Mouse (Mus musculus) thymus, adult 2 months (tissue): ENCODE measurements around the gene Gm5136. TPM values are rescaled to one million over a fixed set of nuclear protein-coding genes. Genes with fewer than 3 reads are reported as not detected.

ENCODE experiments used
- DNase-seq: peaks from one replicate; pipeline ENCODE4 v3.0.0; 2021
- H3K27ac ChIP-seq: fragments of 200-500 bp; 2 replicates; pipeline ENCODE4 v1.5.1; 2012; ENCODE audit warnings: low read length, control low read depth; ENCODE audit not compliant: control insufficient read depth, insufficient read depth
- H3K27me3 ChIP-seq: fragments of 200-500 bp; 2 replicates; pipeline ENCODE4 v1.6.1; 2012; ENCODE audit warnings: mild to moderate bottlenecking, low read length, moderate library complexity, mixed read lengths; ENCODE audit not compliant: control insufficient read depth, insufficient read depth
- H3K36me3 ChIP-seq: fragments of 200-500 bp; 2 replicates; pipeline ENCODE4 v1.6.1; 2012; ENCODE audit warnings: mild to moderate bottlenecking, low read length, moderate library complexity; ENCODE audit not compliant: control insufficient read depth, insufficient read depth
- H3K4me1 ChIP-seq: fragments of 200-500 bp; replicated peaks from 2 replicates; pipeline ENCODE4 v1.6.1; 2012; ENCODE audit warnings: low read length; ENCODE audit not compliant: control insufficient read depth, insufficient read depth
- H3K4me3 ChIP-seq: fragments of 200-500 bp; 2 replicates; pipeline ENCODE4 v1.5.1; 2012; ENCODE audit warnings: mild to moderate bottlenecking, low read length, control low read depth, moderate library complexity; ENCODE audit not compliant: control insufficient read depth, insufficient read depth
- CTCF ChIP-seq: fragments of 200-500 bp; IDR thresholded peaks from 2 replicates; pipeline ENCODE4 v1.5.1; 2012; ENCODE audit warnings: mild to moderate bottlenecking, control low read depth, low read length, moderate library complexity, borderline replicate concordance; ENCODE audit not compliant: control insufficient read depth, poor library complexity, insufficient read depth; ENCODE audit errors: extremely low read depth
- POLR2A ChIP-seq: fragments of 200-500 bp; IDR thresholded peaks from 2 replicates; pipeline ENCODE4 v1.6.1; 2012; ENCODE audit warnings: mild to moderate bottlenecking, low read length, control low read depth, moderate library complexity; ENCODE audit not compliant: control insufficient read depth, poor library complexity, insufficient read depth; ENCODE audit errors: extremely low read depth
- WGBS: fragments of 180-500 bp; shearing (Covaris S2); methylation state at CpG from one replicate; pipeline ENCODE4 v1.1.7; 2018; 5-methylcytosine and 5-hydroxymethylcytosine counted together
- polyA plus RNA-seq: library from polyadenylated mRNA; depleted of rRNA; stranded (reverse); fragments of >200 nt; gene quantifications from 2 replicates; pipeline ENCODE4 v1.2.3, GENCODE M21; 2012; rRNA removed

Gm5136 gene
- polyA plus RNA-seq = not detected in 2 replicates

GRCm38 (mm10) chr10:108699946-108700345 lies at the start of gene Gm5136:
Gm5136 (minus strand) TSS chr10:108700160.
- TF ChIP-seq POLR2A = no peak
- TF ChIP-seq CTCF = no peak
- Histone ChIP-seq H3K27me3 (no peaks in the 10 kb centered on the region), H3K4me3 (no peak within 1 kb of the TSS), H3K4me1 (no peaks in the 10 kb centered on the region), H3K27ac (no peak within 1 kb of the TSS), H3K36me3 (no peaks in the 10 kb centered on the region)
- 94% methylated on average over 9 of the region's 9 CpGs for whole genome bisulfite sequencing
- no peak for DNase-seq

DNA sequence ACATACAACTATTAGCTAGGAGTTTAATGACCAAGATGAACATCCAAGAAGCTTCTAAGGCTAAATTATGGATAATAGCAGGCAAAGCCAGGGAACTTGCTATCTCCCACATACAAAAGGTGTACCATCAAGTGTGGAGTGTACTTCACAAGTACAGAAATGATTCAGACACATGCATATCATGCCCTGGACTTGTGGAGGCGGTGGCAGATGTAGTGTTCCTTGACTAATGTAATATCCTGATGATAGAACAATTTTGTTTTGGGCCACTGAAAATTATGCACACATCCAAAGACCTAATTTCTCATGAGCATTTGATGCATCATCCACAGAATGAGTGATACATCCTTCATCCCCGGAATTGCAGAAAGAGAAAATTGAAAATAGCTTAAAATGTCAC lies 43.8 kb upstream of the Gm5136 start:
- no peak for DNase-seq
- no peak overlapping the region for H3K27ac ChIP-seq
- WGBS = 80% methylated on average over 2 of the region's 2 CpGs
- no peaks in the 10 kb centered on the region for H3K27me3 ChIP-seq
- no peak overlapping the region for H3K4me3 ChIP-seq
- no peaks in the 10 kb centered on the region for H3K4me1 ChIP-seq
- TF ChIP-seq POLR2A (no peak), CTCF (no peak)
- no peaks in the 10 kb centered on the region for H3K36me3 ChIP-seq

GRCm38 (mm10) chr10:108733982-108734381 lies 34.0 kb upstream of the Gm5136 start:
- DNase-seq = no peak
- no peak overlapping the region for H3K27ac ChIP-seq
- no peaks in the 10 kb centered on the region for H3K36me3 ChIP-seq
- 61% methylated on average over 2 of the region's 2 CpGs for WGBS
- TF ChIP-seq POLR2A (no peak), CTCF (no peak)
- H3K4me1 ChIP-seq = no peaks in the 10 kb centered on the region
- no peaks in the 10 kb centered on the region for H3K27me3 ChIP-seq
- no peak overlapping the region for H3K4me3 ChIP-seq

DNA sequence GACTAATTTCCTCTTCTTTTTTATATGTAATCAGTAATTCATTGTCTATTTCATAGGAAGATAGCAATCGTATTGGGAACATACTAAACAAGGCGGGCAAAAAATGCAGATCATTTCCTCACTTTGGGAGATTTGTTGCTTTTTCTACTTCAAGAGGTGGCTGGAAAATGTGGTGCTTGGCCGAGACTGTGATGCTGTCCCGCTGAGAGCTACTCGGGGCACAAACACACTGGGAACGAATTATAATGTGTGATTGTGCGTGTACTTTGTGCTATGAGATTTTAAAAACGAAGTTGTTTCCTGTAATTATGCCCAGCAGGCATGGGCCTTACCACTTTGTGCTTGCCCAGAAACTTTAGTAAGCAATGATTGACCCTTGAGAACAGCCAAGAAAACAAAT lies 29.0 kb upstream of the Gm5136 start:
- no peaks in the 10 kb centered on the region for H3K36me3 ChIP-seq
- H3K4me3 ChIP-seq = no peak overlapping the region
- no peaks in the 10 kb centered on the region for H3K4me1 ChIP-seq
- DNase-seq = no peak
- WGBS = 85% methylated on average over 8 of the region's 8 CpGs
- H3K27me3 ChIP-seq = no peaks in the 10 kb centered on the region
- TF ChIP-seq POLR2A (no peak), CTCF (no peak)
- no peak overlapping the region for H3K27ac ChIP-seq

DNA sequence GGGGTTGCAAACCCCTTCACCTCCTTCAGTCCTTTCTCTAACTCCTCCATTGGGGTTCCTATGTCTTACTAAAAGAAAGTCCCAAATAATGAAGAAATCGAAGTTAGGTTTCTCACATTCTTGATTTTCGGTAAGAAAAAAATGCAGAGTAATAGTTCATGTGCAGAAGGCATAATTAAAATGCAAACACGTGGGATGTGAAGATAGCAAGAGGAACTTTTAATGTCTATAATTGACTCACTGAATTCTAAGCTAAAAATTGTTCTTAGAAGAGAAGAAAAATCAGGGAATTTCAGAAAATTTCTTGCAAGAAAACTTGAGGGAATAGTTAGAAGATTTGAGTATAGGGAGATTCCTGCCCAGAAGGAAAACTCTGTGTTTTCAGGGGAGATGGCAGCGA lies 26.4 kb upstream of the Gm5136 start:
- Histone ChIP-seq H3K36me3 (no peaks in the 10 kb centered on the region), H3K4me3 (no peak overlapping the region), H3K27me3 (no peaks in the 10 kb centered on the region), H3K27ac (no peak overlapping the region), H3K4me1 (no peaks in the 10 kb centered on the region)
- WGBS = 85% methylated on average over 4 of the region's 4 CpGs
- no peak for TF ChIP-seq POLR2A
- DNase-seq = no peak

GRCm38 (mm10) chr10:108724878-108725277 lies 24.9 kb upstream of the Gm5136 start:
- Histone ChIP-seq H3K27me3 (no peaks in the 10 kb centered on the region), H3K4me3 (no peak overlapping the region), H3K27ac (no peak overlapping the region), H3K4me1 (no peaks in the 10 kb centered on the region), H3K36me3 (no peaks in the 10 kb centered on the region)
- 87% methylated on average over 3 of the region's 3 CpGs for WGBS
- TF ChIP-seq POLR2A (no peak), CTCF (no peak)
- no peak for DNase-seq

- TF ChIP-seq POLR2A = no peak
- TF ChIP-seq CTCF = no peak
- H3K4me1 ChIP-seq = no peaks in the 10 kb centered on the region
- no peak overlapping the region for H3K4me3 ChIP-seq
- 50% methylated on average over 5 of the region's 5 CpGs for WGBS
- no peaks in the 10 kb centered on the region for H3K27me3 ChIP-seq
- H3K27ac ChIP-seq = no peak overlapping the region
- H3K36me3 ChIP-seq = no peaks in the 10 kb centered on the region
- no peak for DNase-seq
Measured at GRCm38 (mm10) chr10:108710514-108710913, 10.6 kb upstream of the Gm5136 start.
